Mouse (Mus musculus) ES-Bruce4 (cell line): Measurements from ENCODE around the gene Gzmf.

Experiments
- CTCF ChIP-seq: IDR thresholded peaks from one replicate; pipeline ENCODE4 v1.8.1; 2011; ENCODE audit warnings: low read depth, low read length
- EP300 ChIP-seq: IDR thresholded peaks from 2 replicates; pipeline ENCODE4 v1.6.1; 2011; ENCODE audit warnings: low read depth, low read length; ENCODE audit not compliant: insufficient read depth
- POLR2A ChIP-seq: IDR thresholded peaks from one replicate; pipeline ENCODE4 v1.8.1; 2011; ENCODE audit warnings: low read length; ENCODE audit not compliant: insufficient read depth

DNA sequence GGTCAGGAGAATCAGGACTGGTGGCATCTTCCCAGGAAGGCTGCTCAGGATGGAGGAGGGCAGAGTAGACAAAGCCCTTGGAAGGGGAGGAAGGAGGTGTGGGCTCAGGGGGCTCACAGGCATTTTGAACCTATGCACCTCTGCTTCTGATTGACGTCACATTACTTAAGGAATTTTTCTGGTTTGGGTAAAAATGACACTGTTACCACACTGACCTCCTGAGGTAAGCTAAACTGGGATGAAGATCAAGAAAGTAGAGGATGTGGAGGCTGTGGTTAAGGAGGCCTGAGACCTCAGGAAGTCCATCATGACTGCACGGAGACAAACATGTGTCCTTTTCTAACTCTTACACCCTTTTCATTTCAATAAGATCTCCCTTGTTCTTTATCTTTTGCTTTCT lies 23.3 kb upstream of the Gzmf start, which contains the start of gene Gzmc:
- TF ChIP-seq POLR2A (no peak), EP300 (no peak), CTCF (no peak)
